Mouse (Mus musculus) spleen, postnatal 10 days (tissue): ENCODE data around the gene Cd151.
"Not testable (repeated sequence)": the region's sequence is repeated elsewhere in the genome, so short reads cannot be mapped to it uniquely, and the experiment has no call there.

ENCODE experiments used
- DNase-seq, 2 experiments: peaks; one replicate each; pipeline ENCODE4 v3.0.0; 2021 to 2022; ENCODE audit warnings: low spot score in 2 of 2

The Cd151 gene

GRCm38 (mm10) chr7:141435856-141436522, 31.2 kb upstream of the Cd151 start:
- peak in 1 of 2 experiments; percentile 18 for DNase-seq

- DNase-seq: peak in 1 of 2 experiments; percentile 14
Observed at GRCm38 (mm10) chr7:141436523-141436892, 30.7 kb upstream of the Cd151 start.

- DNase-seq: peak; percentile 83 to 89
Observed at GRCm38 (mm10) chr7:141437178-141438120, 29.7 kb upstream of the Cd151 start, which contains the start of gene Slc25a22. Gene Slc25a22, minus strand, starts transcription at chr7:141437892.

GRCm38 (mm10) chr7:141438201-141438968, 28.8 kb upstream of the Cd151 start:
- DNase-seq: peak in 1 of 2 experiments; percentile 29

GRCm38 (mm10) chr7:141439140-141439679, 28.0 kb upstream of the Cd151 start:
- peak in 1 of 2 experiments; percentile 14 for DNase-seq

GRCm38 (mm10) chr7:141439811-141440210, 27.4 kb upstream of the Cd151 start:
- DNase-seq: peak in 1 of 2 experiments; percentile 14

- peak in 1 of 2 experiments; percentile 70 for DNase-seq
Observed at GRCm38 (mm10) chr7:141440613-141441012, 26.6 kb upstream of the Cd151 start.

- DNase-seq: peak in 1 of 2 experiments; percentile 19
Observed at GRCm38 (mm10) chr7:141441460-141441859, 25.7 kb upstream of the Cd151 start.

- DNase-seq: peak; percentile 25 to 29
Observed at GRCm38 (mm10) chr7:141442199-141442598, 25.0 kb upstream of the Cd151 start.

GRCm38 (mm10) chr7:141443081-141443821, 23.9 kb upstream of the Cd151 start:
- peak; percentile 55 to 62 for DNase-seq

- DNase-seq: peak in 1 of 2 experiments; percentile 79
Observed at GRCm38 (mm10) chr7:141443828-141444237, 23.4 kb upstream of the Cd151 start, which contains the start of gene Pidd1. Gene Pidd1, minus strand, starts transcription at chr7:141444025.

GRCm38 (mm10) chr7:141446374-141446773, 20.8 kb upstream of the Cd151 start:
- not testable (repeated sequence) for DNase-seq

- peak; percentile 94 to 95 for DNase-seq
Observed at GRCm38 (mm10) chr7:141447110-141447991, 19.8 kb upstream of the Cd151 start, which contains the start of gene Rplp2. Gene Rplp2, plus strand, starts transcription at chr7:141447370.

GRCm38 (mm10) chr7:141451928-141452327, 15.3 kb upstream of the Cd151 start:
- DNase-seq: no peak

GRCm38 (mm10) chr7:141453636-141454035, 13.6 kb upstream of the Cd151 start:
- DNase-seq: no peak

GRCm38 (mm10) chr7:141454967-141455551, 12.1 kb upstream of the Cd151 start, which contains the start of gene Pnpla2:
Gene Pnpla2, plus strand, starts transcription at chr7:141455198.
- DNase-seq: peak; percentile 90 to 98

GRCm38 (mm10) chr7:141455610-141456314, 11.4 kb upstream of the Cd151 start:
- peak; percentile 73 to 79 for DNase-seq

GRCm38 (mm10) chr7:141456739-141457138, 10.5 kb upstream of the Cd151 start:
- DNase-seq: peak in 1 of 2 experiments; percentile 15
